Mouse (Mus musculus): Measurements from ENCODE around the gene Socs5. TPM values are rescaled to one million over a fixed set of nuclear protein-coding genes. Genes with fewer than 3 reads are reported as not detected.

The Socs5 gene
- polyA plus RNA-seq, 1 experiment from 2014 or later, result 7.4 TPM

GRCm38 (mm10) chr17:87176066-87177012, 68.9 kb downstream of the Socs5 start:
- no peak overlapping the region for H3K4me3 ChIP-seq
- no peak overlapping the region for H3K27ac ChIP-seq
- H3K9me3 ChIP-seq, result peaks cover 12% of the 10 kb centered on the region
- WGBS, result 85% methylated on average over 17 of the region's 17 CpGs
- H3K4me1 ChIP-seq, result peaks cover 12% of the 10 kb centered on the region
- no peaks in the 10 kb centered on the region for H3K36me3 ChIP-seq (replicated peaks)
- no peak for DNase-seq (ENCODE audit: extremely low spot score, low spot score)
- peaks cover 14% of the 10 kb centered on the region; the same call in 1 of the 2 replicates for H3K27me3 ChIP-seq (ENCODE audit: poor library complexity, severe bottlenecking)

DNA sequence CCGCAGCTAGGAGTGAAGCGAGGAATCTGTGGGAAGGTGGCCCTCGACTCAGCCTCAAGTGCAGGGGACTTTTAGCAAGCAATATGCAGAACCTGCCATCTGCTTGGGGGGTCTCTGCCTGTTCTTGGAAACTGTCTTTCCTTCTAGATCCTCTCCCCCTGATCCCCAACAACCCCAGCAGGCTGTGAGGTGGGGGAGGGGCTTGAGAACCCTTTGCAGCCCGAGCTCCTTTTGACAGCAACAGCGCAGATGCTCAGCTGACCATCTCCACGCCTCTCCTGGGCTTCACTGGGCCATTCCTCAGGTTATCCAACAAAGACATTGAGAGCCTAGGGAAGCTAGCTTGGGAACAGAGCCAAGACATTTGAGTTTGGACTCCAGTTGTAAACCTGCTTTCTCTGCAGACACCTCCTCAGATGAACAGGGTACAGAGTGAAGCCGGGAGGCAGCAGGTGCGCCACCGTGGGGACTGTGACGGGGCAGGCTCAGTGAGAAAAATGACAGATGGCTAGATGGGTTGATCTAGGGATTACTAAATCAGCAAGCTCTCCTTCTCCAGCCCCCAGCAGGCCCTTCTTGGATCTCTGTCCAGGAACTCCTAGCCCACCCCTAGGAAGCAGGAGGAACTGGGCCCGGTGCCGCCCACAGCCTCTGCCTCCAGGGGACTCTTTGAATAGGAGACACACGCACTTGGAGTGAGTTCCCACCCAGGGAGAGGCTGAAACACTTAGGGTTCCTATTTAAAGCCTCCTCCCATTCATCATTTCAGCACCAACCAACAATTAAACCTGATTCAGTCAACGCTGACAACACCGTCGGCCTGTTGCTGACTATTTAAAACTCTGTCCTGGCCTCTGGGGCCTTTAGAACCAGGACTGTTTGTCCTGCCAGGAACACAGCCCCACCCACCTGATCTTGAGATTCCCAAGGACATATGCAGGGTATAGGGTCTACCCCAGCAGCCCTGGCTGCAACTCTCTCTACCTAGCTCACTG, 71.4 kb downstream of the Socs5 start:
- no peak for DNase-seq (ENCODE audit: extremely low spot score, low spot score)
- peaks cover 14% of the 10 kb centered on the region; the same call in 1 of the 2 replicates for H3K27me3 ChIP-seq (ENCODE audit: poor library complexity, severe bottlenecking)
- no peak overlapping the region for H3K4me3 ChIP-seq
- no peaks in the 10 kb centered on the region for H3K9me3 ChIP-seq
- WGBS, result 49% methylated on average over 16 of the region's 16 CpGs
- H3K36me3 ChIP-seq (replicated peaks), result no peaks in the 10 kb centered on the region
- H3K27ac ChIP-seq, result 0 out of 2 replicates have a peak overlapping the region, but pooled peaks have one; percentile 20
- H3K4me1 ChIP-seq, result peaks cover 12% of the 10 kb centered on the region

DNA sequence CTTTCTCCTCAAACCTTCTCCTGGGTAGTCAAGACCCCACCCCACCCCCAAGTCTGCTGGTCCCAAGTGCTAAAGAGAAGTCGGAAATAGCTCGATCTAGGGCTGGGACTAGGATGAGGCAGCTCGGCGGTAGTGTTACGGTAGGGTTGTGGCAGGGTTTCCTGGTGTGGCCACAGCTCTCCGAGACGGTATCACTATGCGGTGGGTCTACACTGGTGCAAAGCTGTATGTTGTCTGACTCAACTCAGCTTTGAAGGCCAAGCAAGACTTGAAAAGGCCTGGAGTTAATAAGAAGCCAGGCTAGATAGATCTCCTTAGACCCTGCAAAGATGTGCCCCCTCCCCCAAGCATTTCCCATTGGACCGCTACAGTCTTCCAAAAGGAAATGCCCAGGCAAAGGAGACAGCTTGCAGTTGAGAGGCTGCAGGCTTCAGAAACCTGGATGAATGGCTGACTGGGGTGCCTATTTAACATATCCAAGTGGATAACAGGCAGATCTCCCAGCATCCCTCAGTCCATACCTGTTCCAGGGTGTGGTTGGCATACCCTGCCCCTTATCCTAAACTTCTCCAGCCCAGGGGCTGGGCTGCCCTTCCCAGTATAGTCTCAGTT, 72.6 kb downstream of the Socs5 start:
- Histone ChIP-seq H3K4me3 (no peak overlapping the region), H3K27ac (no peak overlapping the region), H3K9me3 (no peaks in the 10 kb centered on the region), H3K4me1 (peaks cover 12% of the 10 kb centered on the region), H3K36me3 (replicated peaks) (no peaks in the 10 kb centered on the region), H3K27me3 (ENCODE audit: poor library complexity, severe bottlenecking) (peaks cover 17% of the 10 kb centered on the region; the same call in 1 of the 2 replicates)
- WGBS, result 83% methylated on average over 9 of the region's 9 CpGs
- no peak for DNase-seq (ENCODE audit: extremely low spot score, low spot score)

GRCm38 (mm10) chr17:87181683-87182346, 74.3 kb downstream of the Socs5 start:
- H3K9me3 ChIP-seq, result no peaks in the 10 kb centered on the region
- 88% methylated on average over 8 of the region's 8 CpGs for WGBS
- DNase-seq (ENCODE audit: extremely low spot score, low spot score), result no peak

GRCm38 (mm10) chr17:87185461-87186066, 78.1 kb downstream of the Socs5 start:
- Histone ChIP-seq H3K9me3 (no peaks in the 10 kb centered on the region), H3K4me1 (peaks cover 19% of the 10 kb centered on the region), H3K27me3 (ENCODE audit: poor library complexity, severe bottlenecking) (peaks cover 18% of the 10 kb centered on the region), H3K4me3 (no peak overlapping the region), H3K27ac (0 out of 2 replicates have a peak overlapping the region, but pooled peaks have one; percentile 46), H3K36me3 (replicated peaks) (no peaks in the 10 kb centered on the region)
- 36% methylated on average over 11 of the region's 11 CpGs for WGBS
- no peak for DNase-seq (ENCODE audit: extremely low spot score, low spot score)

More at GRCm38 (mm10) chr17:87181683-87182346, 74.3 kb downstream of the Socs5 start:
- H3K27ac ChIP-seq, result no peak overlapping the region
- H3K4me3 ChIP-seq, result no peak overlapping the region
- peaks cover 30% of the 10 kb centered on the region for H3K4me1 ChIP-seq
- H3K27me3 ChIP-seq (ENCODE audit: poor library complexity, severe bottlenecking), result peaks cover 32% of the 10 kb centered on the region
- H3K36me3 ChIP-seq (replicated peaks), result no peaks in the 10 kb centered on the region

- Histone ChIP-seq H3K4me1 (peaks cover 19% of the 10 kb centered on the region), H3K9me3 (no peaks in the 10 kb centered on the region), H3K36me3 (replicated peaks) (no peaks in the 10 kb centered on the region), H3K27me3 (ENCODE audit: poor library complexity, severe bottlenecking) (peaks cover 18% of the 10 kb centered on the region), H3K27ac (no peak overlapping the region), H3K4me3 (no peak overlapping the region)
- 77% methylated on average over 17 of the region's 17 CpGs for WGBS
- no peak for DNase-seq (ENCODE audit: extremely low spot score, low spot score)
These were observed 79.5 kb downstream of the Socs5 start for GRCm38 (mm10) chr17:87187005-87187404.

Small RNA genes lying within 50 kb of the gene (microRNA-seq; reads per million reads assigned to microRNA genes)
- not detected for gene Gm22346

Other genes starting within 250 kb of the Socs5 start
- gene Tmem247, start 190.3 kb upstream of the Socs5 start, polyA plus RNA-seq (2016; fragmentation: Nextera tagmentation; extraction: Ambion mirVana), result not detected in 2 replicates
- gene Atp6v1e2, start 159.8 kb upstream of the Socs5 start, polyA plus RNA-seq (2016; fragmentation: Nextera tagmentation; extraction: Ambion mirVana), result not detected in 2 replicates
- gene Rhoq, start 144.6 kb upstream of the Socs5 start, polyA plus RNA-seq (2016; fragmentation: Nextera tagmentation; extraction: Ambion mirVana), result 8.1 and 8.2 TPM in 2 replicates
- gene Pigf, start 82.3 kb upstream of the Socs5 start, polyA plus RNA-seq (2016; fragmentation: Nextera tagmentation; extraction: Ambion mirVana), result 49.7 and 56.7 TPM in 2 replicates
- 142 and 143 TPM in 2 replicates for gene Cript, start 82.1 kb upstream of the Socs5 start, polyA plus RNA-seq (2016; fragmentation: Nextera tagmentation; extraction: Ambion mirVana)
- gene Mcfd2, start 158.3 kb downstream of the Socs5 start, polyA plus RNA-seq (2016; fragmentation: Nextera tagmentation; extraction: Ambion mirVana), result 72.8 and 74.5 TPM in 2 replicates
- gene Ttc7, start 175.2 kb downstream of the Socs5 start, polyA plus RNA-seq (2016; fragmentation: Nextera tagmentation; extraction: Ambion mirVana), result 2.9 and 3.9 TPM in 2 replicates